Mouse (Mus musculus): Measurements from ENCODE around the gene Dnase2a. TPM values are rescaled to one million over a fixed set of nuclear protein-coding genes. Genes with fewer than 3 reads are reported as not detected.
A peak's percentile ranks its signal among the peaks of the same experiment; 100 is the strongest.

Dnase2a gene
- polyA plus RNA-seq, 1 experiment: 27.5 TPM

DNA sequence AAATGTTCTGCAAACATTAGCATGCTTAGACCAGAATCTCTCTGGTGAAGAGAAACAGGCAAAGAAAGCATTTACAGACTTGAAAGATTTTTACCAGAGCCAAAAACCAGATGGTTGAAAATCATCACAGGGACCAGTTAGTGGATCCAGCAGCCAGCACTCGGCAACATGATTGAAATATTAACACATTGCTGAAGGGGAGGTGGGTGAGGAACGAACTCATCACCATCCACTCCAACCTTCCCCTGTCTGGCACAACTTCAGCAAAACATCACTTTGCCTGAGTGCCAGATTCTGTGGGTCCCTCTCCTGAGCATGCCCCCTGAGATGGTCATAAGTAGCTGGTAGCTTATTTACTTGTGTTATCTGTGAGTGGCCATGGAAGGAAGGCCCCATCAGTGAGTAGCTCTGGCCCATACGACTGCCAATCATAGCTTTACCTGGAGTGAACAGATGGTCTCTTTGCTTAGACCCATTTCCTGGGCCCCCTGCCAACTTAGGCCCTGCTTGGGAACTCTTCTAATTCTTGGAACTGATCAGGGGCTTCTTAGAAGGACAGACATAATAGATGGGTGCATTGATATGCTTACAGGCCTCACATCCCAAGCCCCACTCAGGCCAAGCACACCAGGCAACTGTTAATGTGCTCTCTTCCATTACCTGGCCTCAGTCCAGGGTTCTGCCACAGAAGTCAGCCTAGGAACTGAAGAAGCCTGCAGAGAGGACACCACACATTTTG, 30.9 kb upstream of the Dnase2a start:
- Histone ChIP-seq H3K4me1 (ENCODE audit: control insufficient read depth, insufficient read depth, low read length) (peaks cover 3% of the 10 kb centered on the region), H3K9me3 (replicated peaks; ENCODE audit: control insufficient read depth, insufficient read depth, low read length, poor library complexity, severe bottlenecking) (no peaks in the 10 kb centered on the region), H3K36me3 (ENCODE audit: control insufficient read depth, insufficient read depth, low read length, poor library complexity, severe bottlenecking) (peaks cover 37% of the 10 kb centered on the region), H3K27ac (ENCODE audit: insufficient read depth, low read length) (no peak overlapping the region), H3K27me3 (ENCODE audit: control insufficient read depth, insufficient read depth, low read length, poor library complexity, severe bottlenecking) (no peaks in the 10 kb centered on the region), H3K9ac (ENCODE audit: low read depth, poor library complexity, severe bottlenecking) (no peak overlapping the region), H3K4me3 (ENCODE audit: low read depth, low read length) (no peak overlapping the region)
- TF ChIP-seq EP300 (IDR thresholded peaks at IDR 0.05; ENCODE audit: insufficient read depth, low read depth, low read length) (no peak), POLR2A (IDR thresholded peaks at IDR 0.05; ENCODE audit: insufficient read depth, low read length) (no peak), CTCF (IDR thresholded peaks at IDR 0.05; ENCODE audit: low read depth, low read length) (no peak)

DNA sequence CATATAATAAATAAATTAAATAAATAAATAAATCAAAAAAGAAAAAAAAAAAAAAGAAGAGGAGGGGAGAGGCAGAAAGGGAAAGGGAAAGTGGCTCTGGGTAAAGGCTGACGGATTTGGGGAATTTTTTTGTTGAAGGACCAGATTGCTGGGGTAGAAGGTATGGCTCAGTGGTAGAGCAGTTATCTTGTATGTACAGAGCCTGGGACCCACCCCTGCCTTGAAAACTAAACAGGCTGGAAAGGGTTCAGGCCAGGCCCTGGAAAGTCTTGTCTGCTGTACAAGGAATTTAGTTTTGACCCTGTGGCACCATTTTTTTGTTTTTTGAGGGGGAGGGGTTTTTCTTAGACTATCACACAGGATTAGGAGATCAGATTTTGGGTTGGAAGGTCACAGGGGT, 29.4 kb upstream of the Dnase2a start:
- Histone ChIP-seq H3K27ac (ENCODE audit: insufficient read depth, low read length) (no peak overlapping the region; the same call in 1 of the 2 replicates), H3K36me3 (ENCODE audit: control insufficient read depth, insufficient read depth, low read length, poor library complexity, severe bottlenecking) (peaks cover 38% of the 10 kb centered on the region), H3K9me3 (replicated peaks; ENCODE audit: control insufficient read depth, insufficient read depth, low read length, poor library complexity, severe bottlenecking) (no peaks in the 10 kb centered on the region), H3K4me3 (ENCODE audit: low read depth, low read length) (no peak overlapping the region), H3K27me3 (ENCODE audit: control insufficient read depth, insufficient read depth, low read length, poor library complexity, severe bottlenecking) (no peaks in the 10 kb centered on the region), H3K9ac (ENCODE audit: low read depth, poor library complexity, severe bottlenecking) (no peak overlapping the region; the same call in 1 of the 2 replicates), H3K4me1 (ENCODE audit: control insufficient read depth, insufficient read depth, low read length) (no peaks in the 10 kb centered on the region)
- no peak for TF ChIP-seq POLR2A (IDR thresholded peaks at IDR 0.05; ENCODE audit: insufficient read depth, low read length)
- TF ChIP-seq EP300 (IDR thresholded peaks at IDR 0.05; ENCODE audit: insufficient read depth, low read depth, low read length): no peak
- TF ChIP-seq CTCF (IDR thresholded peaks at IDR 0.05; ENCODE audit: low read depth, low read length): no peak

DNA sequence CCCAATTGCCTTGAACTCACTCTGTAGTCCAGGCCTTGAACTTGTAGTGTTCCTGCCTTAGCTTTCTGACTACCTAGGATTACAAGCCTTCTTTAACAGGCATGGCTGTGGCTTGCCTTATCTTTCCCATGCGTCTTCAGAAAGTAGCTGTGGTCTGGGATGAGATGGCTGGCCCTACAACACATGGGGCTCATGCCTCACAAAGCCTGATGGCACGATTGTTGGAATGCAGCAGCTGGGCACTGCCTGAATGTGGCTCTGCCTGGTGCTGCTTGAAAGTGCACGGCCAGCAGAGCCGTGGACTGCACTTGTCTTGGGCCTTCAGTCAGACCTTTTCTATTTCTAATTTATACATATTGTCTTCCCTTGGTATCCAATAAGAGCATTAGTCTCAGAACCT, 23.6 kb upstream of the Dnase2a start:
- Histone ChIP-seq H3K36me3 (ENCODE audit: control insufficient read depth, insufficient read depth, low read length, poor library complexity, severe bottlenecking) (peaks cover 65% of the 10 kb centered on the region), H3K9ac (ENCODE audit: low read depth, poor library complexity, severe bottlenecking) (no peak overlapping the region), H3K4me3 (ENCODE audit: low read depth, low read length) (no peak overlapping the region), H3K27me3 (ENCODE audit: control insufficient read depth, insufficient read depth, low read length, poor library complexity, severe bottlenecking) (no peaks in the 10 kb centered on the region), H3K27ac (ENCODE audit: insufficient read depth, low read length) (no peak overlapping the region), H3K9me3 (replicated peaks; ENCODE audit: control insufficient read depth, insufficient read depth, low read length, poor library complexity, severe bottlenecking) (no peaks in the 10 kb centered on the region), H3K4me1 (ENCODE audit: control insufficient read depth, insufficient read depth, low read length) (no peaks in the 10 kb centered on the region)
- no peak for TF ChIP-seq CTCF (IDR thresholded peaks at IDR 0.05; ENCODE audit: low read depth, low read length)
- TF ChIP-seq POLR2A (IDR thresholded peaks at IDR 0.05; ENCODE audit: insufficient read depth, low read length): no peak
- no peak for TF ChIP-seq EP300 (IDR thresholded peaks at IDR 0.05; ENCODE audit: insufficient read depth, low read depth, low read length)

DNA sequence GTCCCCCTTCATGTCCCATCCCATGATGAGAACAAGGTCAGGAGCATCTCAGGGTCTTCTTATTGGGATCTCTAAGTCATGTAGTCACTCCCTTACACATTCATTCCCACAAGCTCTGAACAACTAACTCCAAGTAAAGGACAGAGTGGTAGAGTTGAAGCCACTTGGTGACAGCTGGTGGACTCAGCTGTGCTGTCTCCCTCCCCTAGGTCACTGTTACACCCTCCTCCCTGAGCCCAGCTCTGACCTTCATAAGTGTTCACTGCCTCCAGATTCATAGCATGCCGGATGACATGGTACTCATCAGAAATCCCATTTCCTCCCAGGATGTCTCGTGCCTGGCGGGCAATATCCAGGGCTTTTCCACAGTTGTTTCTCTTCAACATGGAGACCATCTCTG, 20.1 kb upstream of the Dnase2a start:
- H3K36me3 ChIP-seq (ENCODE audit: control insufficient read depth, insufficient read depth, low read length, poor library complexity, severe bottlenecking): peaks cover 74% of the 10 kb centered on the region
- no peak overlapping the region for H3K9ac ChIP-seq (ENCODE audit: low read depth, poor library complexity, severe bottlenecking)
- H3K4me3 ChIP-seq (ENCODE audit: low read depth, low read length): no peak overlapping the region
- no peak for TF ChIP-seq POLR2A (IDR thresholded peaks at IDR 0.05; ENCODE audit: insufficient read depth, low read length)
- H3K4me1 ChIP-seq (ENCODE audit: control insufficient read depth, insufficient read depth, low read length): no peaks in the 10 kb centered on the region
- no peak overlapping the region for H3K27ac ChIP-seq (ENCODE audit: insufficient read depth, low read length)
- no peaks in the 10 kb centered on the region for H3K9me3 ChIP-seq (replicated peaks; ENCODE audit: control insufficient read depth, insufficient read depth, low read length, poor library complexity, severe bottlenecking)
- H3K27me3 ChIP-seq (ENCODE audit: control insufficient read depth, insufficient read depth, low read length, poor library complexity, severe bottlenecking): no peaks in the 10 kb centered on the region

DNA sequence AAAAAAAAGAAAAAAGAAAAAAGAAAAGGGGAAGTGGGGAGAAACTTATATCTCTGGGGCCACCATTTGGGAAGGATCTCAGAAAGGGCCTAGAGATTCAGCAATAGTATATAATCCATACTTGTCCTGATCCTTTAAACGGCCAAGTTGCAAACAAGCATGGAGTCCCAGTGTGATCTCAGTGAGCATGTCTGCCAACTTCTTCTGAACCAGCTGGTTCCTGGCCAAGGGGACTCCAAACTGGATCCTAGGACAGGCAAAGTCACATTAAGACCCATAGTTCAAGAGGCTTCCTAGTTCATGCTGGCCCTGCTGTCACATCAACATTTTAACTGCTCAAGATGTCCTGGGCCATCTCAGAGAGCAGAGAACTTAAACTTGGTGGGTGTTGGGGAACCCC, 19.2 kb upstream of the Dnase2a start:
- Histone ChIP-seq H3K4me3 (ENCODE audit: low read depth, low read length) (no peak overlapping the region), H3K4me1 (ENCODE audit: control insufficient read depth, insufficient read depth, low read length) (no peaks in the 10 kb centered on the region), H3K27me3 (ENCODE audit: control insufficient read depth, insufficient read depth, low read length, poor library complexity, severe bottlenecking) (no peaks in the 10 kb centered on the region), H3K36me3 (ENCODE audit: control insufficient read depth, insufficient read depth, low read length, poor library complexity, severe bottlenecking) (peaks cover 67% of the 10 kb centered on the region), H3K9me3 (replicated peaks; ENCODE audit: control insufficient read depth, insufficient read depth, low read length, poor library complexity, severe bottlenecking) (no peaks in the 10 kb centered on the region), H3K9ac (ENCODE audit: low read depth, poor library complexity, severe bottlenecking) (no peak overlapping the region), H3K27ac (ENCODE audit: insufficient read depth, low read length) (no peak overlapping the region)
- TF ChIP-seq POLR2A (IDR thresholded peaks at IDR 0.05; ENCODE audit: insufficient read depth, low read length) (no peak), EP300 (IDR thresholded peaks at IDR 0.05; ENCODE audit: insufficient read depth, low read depth, low read length) (no peak), CTCF (IDR thresholded peaks at IDR 0.05; ENCODE audit: low read depth, low read length) (no peak)

DNA sequence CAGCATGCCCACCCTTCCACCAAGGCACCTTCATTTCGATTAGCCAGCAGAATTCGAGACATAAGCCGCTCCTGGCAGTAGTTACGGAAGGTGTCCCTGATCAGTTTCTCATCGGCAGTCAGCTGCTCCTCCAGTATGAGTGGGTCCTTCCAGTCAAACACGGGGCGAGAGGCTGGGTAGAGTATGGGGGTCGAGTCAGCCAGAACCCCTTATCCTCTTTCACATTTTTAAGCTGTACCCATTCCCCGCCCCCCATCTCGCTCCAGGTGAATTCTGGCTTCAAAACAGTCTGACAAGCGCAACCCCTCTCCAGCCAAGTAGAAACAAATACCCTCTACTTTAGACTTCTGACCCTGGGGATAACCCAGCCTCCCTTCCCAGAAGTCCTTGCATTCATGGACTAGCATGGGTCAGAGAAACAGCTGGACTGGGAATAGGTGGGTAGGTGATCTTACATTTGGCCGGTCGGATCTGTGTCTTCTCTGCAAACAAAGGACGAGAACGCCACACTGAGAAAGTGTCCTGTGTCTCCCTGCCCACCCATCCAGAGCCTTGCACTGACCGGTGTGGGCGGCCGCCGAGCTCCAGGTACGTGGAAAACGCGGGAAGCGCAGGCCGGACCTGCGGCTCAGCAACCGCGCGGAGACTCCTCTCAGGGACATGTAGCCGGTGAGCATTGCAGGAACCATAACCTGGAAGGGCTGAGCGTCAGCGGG, 15.2 kb upstream of the Dnase2a start:
- peak overlapping the region; percentile 77 for H3K4me3 ChIP-seq (ENCODE audit: low read depth, low read length)
- peak overlapping the region; percentile 62 for H3K27ac ChIP-seq (ENCODE audit: insufficient read depth, low read length)
- no peaks in the 10 kb centered on the region for H3K4me1 ChIP-seq (ENCODE audit: control insufficient read depth, insufficient read depth, low read length)
- peak overlapping the region; percentile 76 for H3K9ac ChIP-seq (ENCODE audit: low read depth, poor library complexity, severe bottlenecking)
- peaks cover 30% of the 10 kb centered on the region for H3K36me3 ChIP-seq (ENCODE audit: control insufficient read depth, insufficient read depth, low read length, poor library complexity, severe bottlenecking)
- TF ChIP-seq POLR2A (IDR thresholded peaks at IDR 0.05; ENCODE audit: insufficient read depth, low read length): no peak
- no peak for TF ChIP-seq CTCF (IDR thresholded peaks at IDR 0.05; ENCODE audit: low read depth, low read length)
- TF ChIP-seq EP300 (IDR thresholded peaks at IDR 0.05; ENCODE audit: insufficient read depth, low read depth, low read length): no peak
- no peaks in the 10 kb centered on the region for H3K9me3 ChIP-seq (replicated peaks; ENCODE audit: control insufficient read depth, insufficient read depth, low read length, poor library complexity, severe bottlenecking)
- no peaks in the 10 kb centered on the region for H3K27me3 ChIP-seq (ENCODE audit: control insufficient read depth, insufficient read depth, low read length, poor library complexity, severe bottlenecking)
